Mouse (Mus musculus) midbrain, embryonic 16.5 days (tissue): Measurements from ENCODE around the gene Adgrg3. TPM values are rescaled to one million over a fixed set of nuclear protein-coding genes. Genes with fewer than 3 reads are reported as not detected.

Experiments
- ATAC-seq: fragments of 200-750 bp; cut with Nextera tagmentation; 2 replicates; pipeline ENCODE4 v1.8.0; 2017; ENCODE audit warnings: moderate TSS enrichment
- H3K27ac ChIP-seq: fragments of 300-500 bp; sonication (generic); 2 replicates; pipeline ENCODE4 v1.5.1; 2014; ENCODE audit warnings: mild to moderate bottlenecking, low read length, mixed read lengths
- H3K27me3 ChIP-seq: fragments of 300-500 bp; sonication (generic); 2 replicates; pipeline ENCODE4 v1.6.1; 2014; ENCODE audit warnings: low read depth, low read length, mixed read lengths; ENCODE audit not compliant: control insufficient read depth, insufficient read depth
- H3K36me3 ChIP-seq: fragments of 300-500 bp; sonication (generic); 2 replicates; pipeline ENCODE4 v1.6.1; 2014; ENCODE audit warnings: mild to moderate bottlenecking, low read length, moderate library complexity, mixed read lengths; ENCODE audit not compliant: control insufficient read depth, insufficient read depth
- H3K4me1 ChIP-seq: fragments of 300-500 bp; sonication (generic); 2 replicates; pipeline ENCODE4 v1.6.1; 2014; ENCODE audit warnings: mild to moderate bottlenecking, low read length, mixed read lengths; ENCODE audit not compliant: control insufficient read depth, insufficient read depth
- H3K4me2 ChIP-seq: fragments of 300-500 bp; sonication (generic); 2 replicates; pipeline ENCODE4 v1.6.1; 2014; ENCODE audit warnings: mild to moderate bottlenecking, low read length, mixed read lengths
- H3K4me3 ChIP-seq: fragments of 300-500 bp; sonication (generic); 2 replicates; pipeline ENCODE4 v1.5.1; 2014; ENCODE audit warnings: low read depth, mild to moderate bottlenecking, low read length, moderate library complexity, mixed read lengths
- H3K9ac ChIP-seq: fragments of 300-500 bp; sonication (generic); 2 replicates; pipeline ENCODE4 v1.6.1; 2014; ENCODE audit warnings: low read depth, low read length, mixed read lengths
- H3K9me3 ChIP-seq: fragments of 300-500 bp; sonication (generic); replicated peaks from 2 replicates; pipeline ENCODE4 v1.6.1; 2014; ENCODE audit warnings: mild to moderate bottlenecking, low read length, mixed read lengths; ENCODE audit not compliant: control insufficient read depth, poor library complexity, severe bottlenecking
- WGBS: fragments of 180-500 bp; shearing (Covaris S2); extraction: QIAGEN DNeasy Blood & Tissue Kit; methylation state at CpG from one replicate; pipeline ENCODE4 v1.1.7; 2014; 5-methylcytosine and 5-hydroxymethylcytosine counted together
- polyA plus RNA-seq: library from polyadenylated mRNA; unstranded; fragments of >200 nt; fragmentation: Nextera tagmentation; extraction: Ambion mirVana; gene quantifications from 2 replicates; pipeline ENCODE4 v1.2.1, GENCODE M21; 2015

The Adgrg3 gene
- polyA plus RNA-seq, 1 experiment from 2014 or later = 0.64 TPM

- Histone ChIP-seq H3K36me3 (no peaks in the 10 kb centered on the region), H3K27ac (no peak overlapping the region), H3K9me3 (no peaks in the 10 kb centered on the region), H3K27me3 (no peaks in the 10 kb centered on the region; the same call in 1 of the 2 replicates), H3K4me1 (no peaks in the 10 kb centered on the region), H3K4me3 (no peak overlapping the region), H3K4me2 (no peak overlapping the region), H3K9ac (no peak overlapping the region)
- 60% methylated on average over 6 of the region's 6 CpGs for WGBS
- no peak for ATAC-seq
Measured at GRCm38 (mm10) chr8:95054438-95054837, 36.9 kb downstream of the Adgrg3 start.

- Histone ChIP-seq H3K27ac (no peak within 1 kb of the TSS), H3K4me2 (peak within 1 kb of the TSS; percentile 29; the same call in 1 of the 2 replicates), H3K4me3 (no peak within 1 kb of the TSS), H3K9me3 (no peaks in the 10 kb centered on the region), H3K4me1 (no peaks in the 10 kb centered on the region), H3K36me3 (no peaks in the 10 kb centered on the region), H3K9ac (no peak within 1 kb of the TSS), H3K27me3 (no peaks in the 10 kb centered on the region; the same call in 1 of the 2 replicates)
- peak; percentile 89 for ATAC-seq
- WGBS = 9% methylated on average over 2 of the region's 2 CpGs
Measured at GRCm38 (mm10) chr8:95054927-95055510, 37.5 kb downstream of the Adgrg3 start, which contains the start of gene Drc7. Gene Drc7, plus strand, starts transcription at chr8:95055103.

GRCm38 (mm10) chr8:95056414-95056813, 38.9 kb downstream of the Adgrg3 start:
- Histone ChIP-seq H3K4me2 (no peak overlapping the region), H3K9ac (no peak overlapping the region), H3K9me3 (no peaks in the 10 kb centered on the region), H3K4me3 (no peak overlapping the region), H3K27me3 (no peaks in the 10 kb centered on the region; the same call in 1 of the 2 replicates), H3K36me3 (no peaks in the 10 kb centered on the region), H3K27ac (no peak overlapping the region), H3K4me1 (no peaks in the 10 kb centered on the region)
- 91% methylated on average over 5 of the region's 5 CpGs for WGBS
- ATAC-seq = no peak

- 83% methylated on average over 6 of the region's 6 CpGs for WGBS
- H3K27ac ChIP-seq = no peak overlapping the region
- H3K4me3 ChIP-seq = no peak overlapping the region
- no peak overlapping the region for H3K9ac ChIP-seq
- H3K27me3 ChIP-seq = no peaks in the 10 kb centered on the region; the same call in 1 of the 2 replicates
- H3K4me2 ChIP-seq = no peak overlapping the region
- no peaks in the 10 kb centered on the region for H3K36me3 ChIP-seq
- H3K9me3 ChIP-seq = no peaks in the 10 kb centered on the region
- H3K4me1 ChIP-seq = no peaks in the 10 kb centered on the region
- ATAC-seq = no peak
Measured at GRCm38 (mm10) chr8:95058661-95059060, 41.2 kb downstream of the Adgrg3 start.

- Histone ChIP-seq H3K27ac (no peak overlapping the region), H3K9me3 (no peaks in the 10 kb centered on the region), H3K4me2 (no peak overlapping the region), H3K27me3 (no peaks in the 10 kb centered on the region), H3K36me3 (no peaks in the 10 kb centered on the region), H3K4me3 (no peak overlapping the region), H3K4me1 (no peaks in the 10 kb centered on the region), H3K9ac (no peak overlapping the region)
- WGBS = 70% methylated on average over 6 of the region's 6 CpGs
- ATAC-seq = no peak
Measured at GRCm38 (mm10) chr8:95059812-95060533, 42.5 kb downstream of the Adgrg3 start.

GRCm38 (mm10) chr8:95064531-95064930, 47.0 kb downstream of the Adgrg3 start:
- H3K4me3 ChIP-seq = no peak overlapping the region
- H3K27ac ChIP-seq = no peak overlapping the region
- no peaks in the 10 kb centered on the region for H3K27me3 ChIP-seq
- WGBS = 91% methylated on average over 2 of the region's 2 CpGs
- H3K9ac ChIP-seq = no peak overlapping the region
- ATAC-seq = no peak
- H3K36me3 ChIP-seq = no peaks in the 10 kb centered on the region
- H3K4me1 ChIP-seq = no peaks in the 10 kb centered on the region
- H3K9me3 ChIP-seq = no peaks in the 10 kb centered on the region
- no peak overlapping the region for H3K4me2 ChIP-seq

GRCm38 (mm10) chr8:95067582-95067981, 50.1 kb downstream of the Adgrg3 start:
- H3K4me1 ChIP-seq = no peaks in the 10 kb centered on the region
- H3K4me3 ChIP-seq = no peak overlapping the region
- whole genome bisulfite sequencing = 54% methylated on average over 3 of the region's 3 CpGs
- ATAC-seq = no peak
- H3K4me2 ChIP-seq = no peak overlapping the region
- H3K27ac ChIP-seq = no peak overlapping the region
- no peaks in the 10 kb centered on the region for H3K27me3 ChIP-seq
- H3K9me3 ChIP-seq = no peaks in the 10 kb centered on the region
- no peak overlapping the region for H3K9ac ChIP-seq
- no peaks in the 10 kb centered on the region for H3K36me3 ChIP-seq

- no peak overlapping the region for H3K27ac ChIP-seq
- 79% methylated on average over 3 of the region's 3 CpGs for WGBS
- ATAC-seq = no peak
- H3K4me1 ChIP-seq = peaks cover 2% of the 10 kb centered on the region; the same call in 1 of the 2 replicates
- H3K4me2 ChIP-seq = no peak overlapping the region
- no peaks in the 10 kb centered on the region for H3K27me3 ChIP-seq
- no peaks in the 10 kb centered on the region for H3K9me3 ChIP-seq
- no peak overlapping the region for H3K9ac ChIP-seq
- H3K36me3 ChIP-seq = no peaks in the 10 kb centered on the region
- H3K4me3 ChIP-seq = no peak overlapping the region
Measured at GRCm38 (mm10) chr8:95075504-95075903, 58.0 kb downstream of the Adgrg3 start.

GRCm38 (mm10) chr8:95076151-95076550, 58.7 kb downstream of the Adgrg3 start:
- no peaks in the 10 kb centered on the region for H3K9me3 ChIP-seq
- no peak overlapping the region for H3K27ac ChIP-seq
- H3K4me3 ChIP-seq = no peak overlapping the region
- H3K4me2 ChIP-seq = no peak overlapping the region
- H3K36me3 ChIP-seq = no peaks in the 10 kb centered on the region
- H3K9ac ChIP-seq = no peak overlapping the region
- peaks cover 2% of the 10 kb centered on the region; the same call in 1 of the 2 replicates for H3K4me1 ChIP-seq
- ATAC-seq = no peak
- 80% methylated on average over 17 of the region's 17 CpGs for WGBS
- no peaks in the 10 kb centered on the region for H3K27me3 ChIP-seq
